Mouse (Mus musculus): ENCODE data around the gene Gfm1. TPM values are rescaled to one million over a fixed set of nuclear protein-coding genes. Genes with fewer than 3 reads are reported as not detected.

The Gfm1 gene
- polyA plus RNA-seq, 1 experiment = 41.4 TPM

DNA sequence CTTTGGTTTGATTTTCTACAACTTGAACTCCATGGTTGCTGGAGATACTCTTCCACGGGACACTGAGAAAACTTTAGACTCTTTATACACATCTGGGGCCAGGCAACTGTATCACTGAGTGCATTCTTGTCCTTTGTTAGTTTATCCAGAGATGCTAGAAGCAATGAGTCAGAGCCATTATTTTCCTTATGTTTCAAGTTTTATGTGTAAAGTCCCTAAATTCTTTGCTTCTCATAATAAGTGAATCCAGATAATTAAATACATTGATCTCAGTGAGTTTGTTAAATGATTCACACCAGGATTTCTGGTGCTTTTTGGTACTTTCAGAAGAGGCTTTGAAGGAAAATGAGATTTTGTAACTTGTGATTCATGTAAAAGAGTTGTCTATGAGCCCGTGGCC lies 75.4 kb downstream of the Gfm1 start:
- TF ChIP-seq MYOG (IDR thresholded peaks at IDR 0.05; ENCODE audit: control insufficient read depth, extremely low read depth, insufficient read length) (no peak), FOSL1 (IDR thresholded peaks at IDR 0.05; ENCODE audit: insufficient read depth, low read length, poor library complexity, severe bottlenecking) (no peak), MYOD1 (IDR thresholded peaks at IDR 0.05; ENCODE audit: control insufficient read depth, insufficient read length, low read depth) (no peak), MAX (IDR thresholded peaks at IDR 0.05) (no peak), USF1 (IDR thresholded peaks at IDR 0.05; ENCODE audit: low read depth) (no peak), CTCF (IDR thresholded peaks at IDR 0.05; ENCODE audit: control insufficient read depth, insufficient read depth, insufficient read length) (no peak), CEBPB (IDR thresholded peaks at IDR 0.05; ENCODE audit: low read depth) (no peak)
- H3K79me2 ChIP-seq (ENCODE audit: control insufficient read depth, insufficient read depth) = no peaks in the 10 kb centered on the region
- H3K4me3 ChIP-seq (ENCODE audit: insufficient read depth, poor library complexity, severe bottlenecking) = no peak overlapping the region
- no peaks in the 10 kb centered on the region for H3K27me3 ChIP-seq (ENCODE audit: control insufficient read depth, insufficient read depth, insufficient read length)
- H3K79me3 ChIP-seq (ENCODE audit: low read depth) = no peaks in the 10 kb centered on the region
- no peaks in the 10 kb centered on the region for H3K36me3 ChIP-seq (ENCODE audit: control insufficient read depth, insufficient read depth)
- no peak overlapping the region for H3ac ChIP-seq (ENCODE audit: control insufficient read depth, insufficient read length, low read depth)

DNA sequence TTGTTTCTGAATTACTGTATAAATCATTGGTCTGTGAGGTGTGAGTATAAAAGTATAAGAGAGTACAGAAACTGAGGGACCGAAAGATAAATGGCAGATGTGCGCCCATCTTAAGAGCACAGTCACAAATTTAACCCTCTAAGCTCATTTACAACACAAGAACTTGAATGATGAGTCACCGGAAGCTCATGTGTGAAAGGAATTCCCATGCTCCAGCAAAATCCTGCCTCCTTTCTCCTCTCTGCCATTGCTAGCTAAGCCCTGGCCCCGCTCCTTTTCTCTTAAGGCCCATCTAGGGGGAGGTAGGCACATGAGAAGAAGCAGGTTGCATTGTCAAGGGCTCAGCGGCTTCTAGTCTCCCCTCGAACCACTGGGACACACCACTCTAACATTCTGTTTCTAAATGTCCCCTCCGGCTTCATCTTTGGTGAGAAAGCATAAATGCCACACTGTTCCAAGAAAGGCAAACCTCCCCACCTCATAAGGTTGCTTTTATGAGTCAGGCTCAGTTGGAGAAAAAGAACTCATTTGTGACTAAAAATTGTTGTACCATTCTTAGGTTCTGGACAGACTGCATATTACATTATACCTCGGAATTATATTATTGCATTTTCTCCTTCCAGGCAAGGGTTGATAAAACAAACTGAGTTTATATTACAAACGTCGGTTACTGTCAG lies 78.5 kb downstream of the Gfm1 start:
- TF ChIP-seq USF1 (IDR thresholded peaks at IDR 0.05; ENCODE audit: low read depth) (no peak), MYOD1 (IDR thresholded peaks at IDR 0.05; ENCODE audit: control insufficient read depth, insufficient read length, low read depth) (no peak), FOSL1 (IDR thresholded peaks at IDR 0.05; ENCODE audit: insufficient read depth, low read length, poor library complexity, severe bottlenecking) (no peak), MYOG (IDR thresholded peaks at IDR 0.05; ENCODE audit: control insufficient read depth, extremely low read depth, insufficient read length) (no peak), CEBPB (IDR thresholded peaks at IDR 0.05; ENCODE audit: low read depth) (no peak), MAX (IDR thresholded peaks at IDR 0.05) (no peak)
- Histone ChIP-seq H3K79me3 (ENCODE audit: low read depth) (no peaks in the 10 kb centered on the region), H3K27me3 (ENCODE audit: control insufficient read depth, insufficient read depth, insufficient read length) (peaks cover 8% of the 10 kb centered on the region), H3K36me3 (ENCODE audit: control insufficient read depth, insufficient read depth) (no peaks in the 10 kb centered on the region), H3K79me2 (ENCODE audit: control insufficient read depth, insufficient read depth) (no peaks in the 10 kb centered on the region), H3ac (ENCODE audit: control insufficient read depth, insufficient read length, low read depth) (no peak overlapping the region), H3K4me3 (ENCODE audit: insufficient read depth, poor library complexity, severe bottlenecking) (no peak overlapping the region)

DNA sequence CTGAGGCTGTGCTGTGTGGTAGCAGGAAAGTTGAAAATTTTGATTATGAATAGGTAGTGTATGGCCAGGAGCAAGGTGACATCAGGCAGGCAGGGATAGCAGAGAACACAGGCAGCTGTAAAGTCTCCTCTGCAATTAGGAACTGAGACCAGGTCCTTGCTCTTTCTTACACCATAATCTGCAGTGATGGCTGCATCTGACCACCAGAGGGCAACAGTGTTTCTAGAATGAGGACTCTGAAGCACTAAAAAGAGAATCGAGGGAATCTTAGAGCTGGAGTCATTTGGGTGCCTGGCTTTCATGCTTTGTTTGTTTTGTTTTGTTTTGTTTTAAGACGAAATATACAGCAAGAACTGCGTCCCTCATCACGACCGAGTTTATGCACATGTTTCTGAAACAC lies 82.9 kb downstream of the Gfm1 start:
- Histone ChIP-seq H3K27me3 (ENCODE audit: control insufficient read depth, insufficient read depth, insufficient read length) (peaks cover 32% of the 10 kb centered on the region), H3ac (ENCODE audit: control insufficient read depth, insufficient read length, low read depth) (no peak overlapping the region), H3K36me3 (ENCODE audit: control insufficient read depth, insufficient read depth) (no peaks in the 10 kb centered on the region), H3K79me3 (ENCODE audit: low read depth) (no peaks in the 10 kb centered on the region), H3K79me2 (ENCODE audit: control insufficient read depth, insufficient read depth) (no peaks in the 10 kb centered on the region), H3K4me3 (ENCODE audit: insufficient read depth, poor library complexity, severe bottlenecking) (no peak overlapping the region)
- TF ChIP-seq CTCF (IDR thresholded peaks at IDR 0.05; ENCODE audit: control insufficient read depth, insufficient read depth, insufficient read length) (peak; percentile 23), MYOG (IDR thresholded peaks at IDR 0.05; ENCODE audit: control insufficient read depth, extremely low read depth, insufficient read length) (no peak)

DNA sequence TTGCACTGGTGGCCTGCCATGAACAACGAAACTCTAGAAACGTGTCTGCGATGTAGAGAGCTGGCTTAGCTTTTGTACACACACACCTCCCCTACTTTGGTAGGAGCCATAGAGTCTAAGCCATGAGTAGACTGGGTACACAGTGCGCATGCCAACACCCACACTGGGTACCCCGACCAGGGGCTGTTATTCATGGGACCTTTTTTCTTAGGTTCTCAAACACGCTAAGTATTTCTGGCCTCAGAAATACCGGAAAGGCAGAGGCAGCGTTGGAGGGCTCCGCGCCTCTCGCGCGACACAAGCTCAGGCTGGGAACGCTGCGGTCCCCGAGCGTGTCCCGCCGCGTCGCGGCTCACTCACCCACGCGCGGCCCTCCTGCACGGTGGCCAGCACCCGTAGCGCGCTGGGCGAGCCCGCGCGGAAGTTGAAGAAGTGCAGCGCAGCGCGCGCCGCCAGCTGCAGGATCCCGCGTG lies 84.9 kb downstream of the Gfm1 start:
- Histone ChIP-seq H3K27me3 (ENCODE audit: control insufficient read depth, insufficient read depth, insufficient read length) (peaks cover 32% of the 10 kb centered on the region), H3K4me3 (ENCODE audit: insufficient read depth, poor library complexity, severe bottlenecking) (no peak overlapping the region), H3ac (ENCODE audit: control insufficient read depth, insufficient read length, low read depth) (no peak overlapping the region), H3K36me3 (ENCODE audit: control insufficient read depth, insufficient read depth) (no peaks in the 10 kb centered on the region), H3K79me3 (ENCODE audit: low read depth) (no peaks in the 10 kb centered on the region), H3K79me2 (ENCODE audit: control insufficient read depth, insufficient read depth) (no peaks in the 10 kb centered on the region)
- TF ChIP-seq MYOG (IDR thresholded peaks at IDR 0.05; ENCODE audit: control insufficient read depth, extremely low read depth, insufficient read length) = no peak
- no peak for TF ChIP-seq MYOD1 (IDR thresholded peaks at IDR 0.05; ENCODE audit: control insufficient read depth, insufficient read length, low read depth)
- TF ChIP-seq MAX (IDR thresholded peaks at IDR 0.05) = no peak
- TF ChIP-seq CEBPB (IDR thresholded peaks at IDR 0.05; ENCODE audit: low read depth) = no peak
- TF ChIP-seq USF1 (IDR thresholded peaks at IDR 0.05; ENCODE audit: low read depth) = no peak
- no peak for TF ChIP-seq FOSL1 (IDR thresholded peaks at IDR 0.05; ENCODE audit: insufficient read depth, low read length, poor library complexity, severe bottlenecking)
- TF ChIP-seq CTCF (IDR thresholded peaks at IDR 0.05; ENCODE audit: control insufficient read depth, insufficient read depth, insufficient read length) = no peak

DNA sequence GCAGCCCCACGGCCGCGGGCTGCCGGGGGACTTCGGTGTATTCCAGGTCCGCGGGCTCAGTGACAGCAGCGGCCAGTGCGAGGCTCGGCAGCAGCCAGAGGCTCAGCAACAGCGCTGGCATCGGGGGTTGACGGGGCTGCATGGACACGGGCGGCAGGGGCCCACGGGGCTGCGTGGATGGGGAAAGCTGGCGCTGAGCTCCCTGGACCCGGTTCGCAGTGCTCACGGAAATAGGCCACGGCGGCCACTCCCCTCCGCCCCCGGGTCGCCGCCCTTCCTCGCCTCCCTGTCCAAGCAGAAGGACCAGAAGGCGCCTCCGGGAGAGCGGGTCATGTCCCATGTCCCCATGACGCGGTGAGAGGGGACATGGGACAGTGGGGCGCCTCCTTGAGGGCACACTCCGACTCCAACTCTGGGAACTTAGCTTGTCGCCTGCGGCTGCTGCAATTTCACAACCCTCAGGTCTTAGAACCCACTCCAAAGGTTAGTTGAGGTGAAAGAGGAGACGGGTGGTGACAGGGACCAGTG lies 85.4 kb downstream of the Gfm1 start, which contains the start of gene Rarres1:
Gene Rarres1, minus strand, starts transcription at position 250 of the 528 bp plus-strand sequence.
- no peaks in the 10 kb centered on the region for H3K36me3 ChIP-seq (ENCODE audit: control insufficient read depth, insufficient read depth)
- no peak within 1 kb of the TSS for H3K4me3 ChIP-seq (ENCODE audit: insufficient read depth, poor library complexity, severe bottlenecking)
- no peaks in the 10 kb centered on the region for H3K79me3 ChIP-seq (ENCODE audit: low read depth)
- H3ac ChIP-seq (ENCODE audit: control insufficient read depth, insufficient read length, low read depth) = no peak within 1 kb of the TSS
- peaks cover 32% of the 10 kb centered on the region for H3K27me3 ChIP-seq (ENCODE audit: control insufficient read depth, insufficient read depth, insufficient read length)
- no peak for TF ChIP-seq FOSL1 (IDR thresholded peaks at IDR 0.05; ENCODE audit: insufficient read depth, low read length, poor library complexity, severe bottlenecking)
- TF ChIP-seq CEBPB (IDR thresholded peaks at IDR 0.05; ENCODE audit: low read depth) = no peak
- no peak for TF ChIP-seq USF1 (IDR thresholded peaks at IDR 0.05; ENCODE audit: low read depth)
- no peak for TF ChIP-seq MYOG (IDR thresholded peaks at IDR 0.05; ENCODE audit: control insufficient read depth, extremely low read depth, insufficient read length)
- H3K79me2 ChIP-seq (ENCODE audit: control insufficient read depth, insufficient read depth) = no peaks in the 10 kb centered on the region

Data from C2C12 (cell line).